Mouse (Mus musculus) T-helper 17 cell (primary cell): Measurements from ENCODE around the gene Scyl2.

Experiments
- in situ Hi-C, 2 experiments: fragments of 300-600 bp; cut with MboI, MseI; formaldehyde crosslinking; loops; 1 replicate in 1 of 2; 2 replicates in 1 of 2; pipeline ENCODE4 v1.15.1; 2025; ENCODE audit warnings: high pct_unique_total_duplicates in 2 of 2

The Scyl2 gene

DNA sequence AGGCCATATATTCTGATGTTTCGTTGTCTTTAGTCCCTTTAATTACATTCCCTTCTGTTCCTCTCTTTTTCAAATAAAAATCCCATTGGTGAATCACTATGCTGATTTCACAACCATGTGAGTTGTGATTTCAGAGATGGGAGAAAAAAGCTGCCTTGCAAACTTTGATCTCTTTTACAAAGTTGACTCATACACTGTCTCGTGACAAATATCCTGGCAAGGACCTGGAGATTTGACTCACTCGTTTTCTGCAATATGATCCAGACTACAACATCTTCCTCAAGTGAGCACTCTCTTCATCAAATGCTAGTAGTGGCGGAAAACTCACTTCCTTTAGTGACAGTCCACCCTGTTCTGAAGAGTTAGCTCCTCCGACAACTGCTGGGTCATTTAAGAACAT lies 86.8 kb downstream of the Scyl2 start:
- in situ Hi-C loops: no loop called here

DNA sequence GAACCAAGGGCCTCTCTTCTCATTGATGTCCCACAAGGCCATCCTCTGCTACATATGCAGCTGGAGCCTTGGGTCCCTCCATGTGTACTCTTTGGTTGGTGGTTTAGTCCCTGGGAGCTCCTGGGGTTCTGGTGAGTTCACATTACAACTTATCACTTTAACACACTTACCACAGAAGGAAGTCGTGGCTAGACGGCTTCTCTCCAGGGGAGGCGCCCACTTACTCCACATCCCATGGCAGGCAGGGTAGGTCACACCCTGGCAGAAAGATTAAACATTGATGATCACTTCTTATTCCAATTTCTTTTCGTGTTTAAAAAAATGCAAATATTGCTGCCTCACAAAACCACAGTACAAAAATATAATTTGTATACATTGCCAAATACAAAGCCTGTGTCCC lies 88.8 kb downstream of the Scyl2 start:
- in situ Hi-C loops: no loop called here

DNA sequence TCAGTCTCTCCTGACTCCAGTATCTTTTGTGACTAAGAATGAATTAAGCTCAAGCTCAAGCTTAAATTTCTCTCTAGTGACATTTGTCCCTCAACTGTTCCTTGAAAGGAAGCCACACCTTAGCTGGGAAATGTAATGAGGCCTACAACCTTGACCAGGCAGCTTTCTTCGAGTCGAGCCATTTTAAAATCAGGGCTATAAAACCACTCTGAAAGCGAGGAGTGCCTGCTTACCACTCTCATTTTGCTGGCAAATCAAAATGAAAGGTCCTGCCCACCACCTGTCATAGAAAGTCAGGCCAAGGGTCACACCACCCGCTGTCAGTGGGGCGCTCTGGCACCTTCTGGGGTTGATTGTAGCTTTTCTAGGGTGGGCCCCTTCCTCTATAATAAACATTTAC lies 90.2 kb downstream of the Scyl2 start:
- in situ Hi-C loops: no loop called here

DNA sequence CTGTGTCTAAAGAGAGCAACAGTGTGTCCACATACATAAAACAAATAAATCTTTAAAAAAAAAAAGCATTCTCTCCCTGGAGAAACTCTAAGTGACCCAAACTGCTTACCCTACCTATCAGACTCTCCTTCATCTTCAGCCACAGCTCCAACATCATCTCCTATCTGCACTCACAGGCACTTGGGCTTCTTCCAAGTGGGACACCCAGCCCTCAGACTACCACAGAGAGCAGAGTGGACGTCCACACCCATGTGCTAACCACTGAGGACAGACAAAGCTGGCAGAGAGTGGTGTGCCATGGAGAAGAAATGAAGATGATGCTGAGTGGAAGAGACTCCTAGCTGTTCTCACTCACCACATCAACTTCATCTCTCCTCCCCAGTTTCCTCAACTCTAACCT lies 90.6 kb downstream of the Scyl2 start:
- in situ Hi-C loops: no loop called here

DNA sequence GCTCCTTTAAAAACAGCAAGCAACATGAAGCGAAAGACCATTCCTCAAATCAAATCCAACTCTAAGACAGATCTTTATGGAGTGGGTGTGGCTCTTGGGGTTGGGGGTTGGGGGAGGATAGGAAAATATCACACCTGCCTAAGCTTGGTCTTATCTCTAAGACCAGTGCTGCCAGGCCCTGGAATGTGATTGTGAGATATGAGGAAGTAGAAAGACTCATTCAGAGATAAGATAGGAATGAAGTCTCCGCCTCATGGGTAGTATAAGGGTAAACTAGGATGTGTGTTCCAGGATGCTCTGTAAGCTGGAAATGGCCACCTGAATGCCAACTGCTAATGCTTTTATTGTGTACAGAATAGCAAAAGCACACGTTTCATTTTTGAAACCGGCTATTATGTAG lies 91.8 kb downstream of the Scyl2 start:
- in situ Hi-C loops: no loop called here

DNA sequence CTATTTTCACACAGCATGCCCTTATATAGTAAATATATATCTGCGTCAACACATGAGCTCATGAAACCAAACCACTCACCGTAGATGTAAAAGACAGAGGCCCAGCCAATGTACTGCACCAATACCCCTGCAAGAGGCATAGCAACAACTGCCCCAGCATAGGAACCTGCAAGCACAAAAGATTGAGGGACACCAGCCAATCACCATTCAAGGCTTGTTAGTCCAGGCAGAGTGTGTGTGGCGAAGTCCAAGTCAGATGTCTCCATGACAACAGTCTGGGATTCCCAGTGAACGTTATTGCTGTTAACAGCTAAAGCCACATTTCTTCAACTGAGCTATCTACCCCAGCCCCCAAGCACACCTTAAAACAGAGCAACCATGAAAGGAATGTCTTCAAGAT lies 93.3 kb downstream of the Scyl2 start:
- in situ Hi-C loops: no loop called here

DNA sequence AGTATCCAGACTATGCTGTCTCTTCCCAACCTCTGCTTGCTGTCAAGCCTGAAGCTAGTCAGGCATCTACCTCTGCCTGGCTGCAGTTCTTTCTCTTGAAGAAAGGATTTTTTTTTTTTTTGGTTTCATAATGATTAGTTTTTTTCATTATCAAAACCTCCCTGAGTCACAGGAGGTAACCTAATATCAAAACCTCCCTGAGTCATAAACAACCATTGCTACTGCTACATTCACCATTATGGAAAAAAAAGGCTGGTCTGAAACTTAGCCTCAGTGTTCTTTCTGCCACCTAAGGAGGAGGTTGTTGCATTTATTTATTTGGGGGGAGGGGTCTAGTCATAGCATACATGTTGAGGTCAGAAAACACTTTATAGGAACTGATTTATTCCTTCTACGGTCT lies 96.2 kb downstream of the Scyl2 start:
- in situ Hi-C loops: loop anchor here in 1 of 2 experiments (5.0 kb wide), 1 partner anchor 37 kb away; no protein-coding TSS in a partner anchor
